Mouse (Mus musculus) megakaryocyte progenitor cell, adult 5-6 weeks (primary cell): Measurements from ENCODE around the gene Gpsm2. TPM values are rescaled to one million over a fixed set of nuclear protein-coding genes. Genes with fewer than 3 reads are reported as not detected.
A peak's percentile ranks its signal among the peaks of the same experiment; 100 is the strongest.

Experiments
- ATAC-seq: replicated peaks from 2 replicates; pipeline ENCODE4 v1.8.0; 2016; ENCODE audit warnings: mild to moderate bottlenecking, moderate TSS enrichment, inconsistent platforms; ENCODE audit not compliant: poor library complexity
- total RNA-seq, 2 experiments: library from RNA; stranded (forward) in 1 of 2; stranded (reverse) in 1 of 2; fragments of 157-497, 149-512 nt in 1 of 2; fragments of 200-1000 nt in 1 of 2; gene quantifications; 2 replicates each; pipeline versions ENCODE4 v1.2.3 to v1.2.4; 2015 to 2017

The Gpsm2 gene
- total RNA-seq (2015) (7.2 and 11.1 TPM in 2 replicates), total RNA-seq (2017) (11.7 and 16.3 TPM in 2 replicates)

GRCm38 (mm10) chr3:108722036-108722872 lies at the start of gene Gpsm2:
TSS of gene Gpsm2 (minus strand) at chr3:108722309.
- ATAC-seq: peak; percentile 90

GRCm38 (mm10) chr3:108770725-108771368 lies 48.7 kb upstream of the Gpsm2 start:
- peak; percentile 89 for ATAC-seq

DNA sequence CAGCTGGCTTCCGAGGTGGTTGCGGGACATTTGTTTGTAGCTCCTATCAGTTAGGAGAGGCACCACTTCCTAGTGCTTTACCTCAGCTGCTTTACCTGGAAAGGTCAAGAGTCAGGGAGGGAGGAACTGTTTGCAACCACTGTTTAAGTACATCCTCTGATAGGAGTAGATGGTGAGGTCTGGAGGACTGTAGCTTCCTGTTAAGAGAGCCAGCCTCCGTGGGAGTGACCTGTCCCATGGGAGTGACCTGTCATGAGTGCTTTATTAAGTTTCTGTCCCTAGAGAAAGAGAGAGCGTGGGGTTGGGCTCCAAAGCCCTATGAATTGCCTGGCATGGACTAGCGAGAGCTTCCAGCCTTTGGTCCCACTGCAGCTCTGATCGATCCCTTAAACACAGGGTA lies 47.4 kb upstream of the Gpsm2 start:
- no peak for ATAC-seq

DNA sequence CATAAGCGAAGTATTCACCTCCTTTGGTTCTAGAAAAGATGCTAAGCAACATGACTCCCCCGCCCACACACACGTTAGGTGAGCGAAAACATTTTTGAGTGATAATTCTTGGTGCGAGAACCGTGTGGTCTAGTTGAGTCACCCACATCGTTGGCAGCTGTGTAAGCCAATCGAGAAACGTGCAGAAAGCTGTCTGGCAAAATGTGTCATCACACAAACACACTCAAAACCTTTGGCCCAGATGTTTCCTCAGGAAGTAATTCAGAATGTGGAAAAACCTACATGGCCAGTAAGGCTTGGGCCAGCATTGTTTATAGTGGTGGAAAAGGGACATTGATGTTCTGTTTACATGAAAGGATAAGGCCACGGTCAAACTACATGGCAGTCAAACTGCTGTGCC lies 45.3 kb upstream of the Gpsm2 start:
- peak; percentile 48 for ATAC-seq

GRCm38 (mm10) chr3:108766943-108767342 lies 44.8 kb upstream of the Gpsm2 start:
- ATAC-seq: no peak

DNA sequence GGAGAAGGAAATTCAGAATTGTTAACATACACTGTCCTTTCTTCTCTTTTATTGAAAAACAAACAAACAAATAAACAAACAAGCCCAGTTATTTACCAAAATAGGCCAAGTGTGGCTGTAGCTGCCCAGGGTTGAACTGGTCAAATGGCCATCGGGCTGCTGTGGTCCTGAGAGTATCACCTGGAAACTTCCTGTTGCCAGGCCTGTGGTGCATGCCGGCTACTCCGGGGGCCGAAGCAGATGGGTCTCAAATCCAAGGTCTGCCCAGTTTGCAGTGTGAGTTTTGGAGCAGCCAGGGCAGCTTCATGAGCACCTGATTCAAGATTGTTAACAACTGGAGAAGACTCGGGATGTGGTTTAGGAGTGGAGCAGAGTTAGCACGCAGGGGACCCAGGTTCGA lies 43.4 kb upstream of the Gpsm2 start:
- no peak for ATAC-seq

GRCm38 (mm10) chr3:108764976-108765375 lies 42.9 kb upstream of the Gpsm2 start:
- no peak for ATAC-seq

GRCm38 (mm10) chr3:108763691-108764090 lies 41.6 kb upstream of the Gpsm2 start:
- no peak for ATAC-seq

DNA sequence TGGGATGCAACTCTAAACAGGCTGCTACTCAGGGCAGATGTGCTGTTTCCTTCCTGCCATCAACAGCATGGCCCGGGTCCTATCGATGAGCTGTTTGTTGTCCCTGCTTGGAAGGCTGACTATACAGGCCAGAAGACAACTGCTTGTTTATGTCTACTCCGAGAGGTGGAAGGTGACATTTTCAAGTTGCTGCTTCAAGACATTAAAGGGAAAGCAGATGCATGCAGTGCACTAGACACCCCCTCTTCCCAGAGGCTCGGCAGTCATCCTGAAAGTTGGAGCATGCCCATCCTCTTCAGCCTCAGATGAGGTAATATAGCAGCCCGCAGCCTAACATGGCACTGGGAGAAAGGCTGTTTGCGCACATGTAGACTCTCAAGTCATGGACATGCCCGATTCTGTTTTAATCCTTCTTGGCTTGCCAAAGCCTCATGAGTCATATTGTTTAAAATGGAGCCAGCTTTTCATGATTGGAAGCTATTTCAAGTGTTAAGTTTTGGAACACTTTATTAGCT lies 40.5 kb upstream of the Gpsm2 start:
- no peak for ATAC-seq

GRCm38 (mm10) chr3:108759566-108760420 lies 37.7 kb upstream of the Gpsm2 start:
- no peak for ATAC-seq

DNA sequence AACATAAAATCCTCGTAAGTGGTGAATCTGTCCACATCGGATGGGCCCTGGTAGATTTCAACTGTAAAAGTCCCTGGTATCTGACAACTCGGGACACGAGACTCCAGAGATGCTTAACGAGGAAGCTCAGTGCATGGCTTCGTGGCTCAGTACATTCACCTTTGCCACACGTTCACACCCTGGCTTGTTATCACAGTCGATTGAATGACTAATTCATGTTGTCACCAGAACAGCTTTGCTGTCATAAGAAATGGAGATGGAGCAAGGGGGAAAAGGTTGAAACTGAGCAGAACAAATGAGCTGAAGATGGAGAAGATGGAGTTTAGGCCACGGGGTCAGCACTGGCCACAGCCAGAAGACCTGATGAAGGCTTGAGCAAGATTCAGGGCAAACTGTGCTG lies 35.5 kb upstream of the Gpsm2 start:
- ATAC-seq: no peak

DNA sequence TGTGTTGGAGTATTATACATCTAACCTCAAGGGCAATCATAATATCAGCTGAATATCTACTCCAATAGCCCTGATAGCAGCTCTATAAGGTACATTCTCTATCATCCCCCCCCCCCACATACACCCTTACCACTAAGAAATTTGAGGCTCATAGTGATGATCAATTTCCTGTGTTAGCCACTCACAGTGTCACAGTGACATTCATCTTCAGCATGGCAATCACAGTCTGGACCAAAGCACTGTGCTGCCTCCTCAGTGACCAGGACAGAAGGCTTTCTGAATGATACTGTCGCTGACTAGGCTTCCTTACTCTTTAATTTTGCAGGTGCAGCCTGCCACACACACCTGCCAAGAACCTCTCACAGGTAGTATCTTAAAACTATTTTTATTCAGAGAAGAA lies 34.0 kb upstream of the Gpsm2 start:
- no peak for ATAC-seq

DNA sequence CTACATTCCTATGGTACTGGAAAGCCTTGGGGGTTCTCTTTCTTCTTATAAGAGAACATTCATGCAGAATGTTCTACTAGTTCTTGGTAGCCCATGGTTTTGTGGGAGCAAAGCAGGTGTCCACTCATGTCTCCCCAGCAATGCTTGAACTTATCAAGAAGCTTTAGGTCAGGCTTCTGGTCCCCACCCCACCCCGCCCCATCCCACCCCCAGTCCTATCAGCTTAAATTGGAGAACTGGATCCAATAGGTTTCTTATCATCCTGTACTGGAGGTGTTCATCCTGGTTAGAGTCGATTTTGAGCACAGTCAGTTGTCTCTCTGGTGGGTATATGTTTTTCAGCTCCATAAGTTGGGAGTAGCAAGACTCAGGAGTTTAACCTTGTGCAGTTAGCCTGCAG lies 33.4 kb upstream of the Gpsm2 start:
- no peak for ATAC-seq

DNA sequence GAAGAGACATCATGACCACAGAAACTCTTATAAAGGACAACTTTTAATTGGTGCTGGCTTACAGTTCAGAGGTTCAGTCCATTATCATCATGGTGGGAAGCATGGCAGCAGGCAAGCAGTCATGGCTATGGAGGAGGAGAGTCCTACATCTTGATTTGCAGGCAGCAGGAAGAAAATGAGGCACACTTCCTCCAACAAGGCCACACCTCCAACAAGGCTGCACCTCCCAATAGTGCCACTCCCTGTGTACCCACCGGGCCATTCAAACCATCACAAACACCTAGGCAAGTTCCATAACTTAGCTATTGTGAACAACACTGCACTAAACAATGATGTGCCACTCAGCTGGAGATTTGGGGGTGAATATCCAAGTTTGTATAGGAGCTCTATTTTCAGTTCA lies 32.4 kb upstream of the Gpsm2 start:
- ATAC-seq: no peak

- ATAC-seq: peak; percentile 80
Measured at GRCm38 (mm10) chr3:108751691-108752090, 29.6 kb upstream of the Gpsm2 start.

GRCm38 (mm10) chr3:108751061-108751460 lies 29.0 kb upstream of the Gpsm2 start:
- peak; percentile 81 for ATAC-seq

DNA sequence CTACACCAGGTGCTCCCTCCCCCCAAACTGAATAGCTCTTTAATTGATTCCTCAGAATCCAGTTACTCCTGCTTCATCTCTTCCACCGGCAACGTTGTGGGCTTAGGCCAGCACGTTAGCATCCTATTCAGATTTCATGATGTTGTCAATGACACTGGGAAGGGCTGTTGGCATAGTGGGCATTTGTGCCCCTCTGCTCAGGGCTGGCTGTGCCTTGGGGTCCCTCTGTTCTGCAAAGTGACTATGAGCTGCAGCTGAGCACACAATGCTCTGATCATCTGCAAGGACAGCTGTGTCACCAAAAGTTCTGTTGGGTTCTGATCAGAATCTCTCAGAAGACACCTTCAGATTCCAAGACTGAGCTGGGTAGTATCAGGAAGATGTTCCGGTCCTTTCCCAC lies 22.0 kb upstream of the Gpsm2 start:
- no peak for ATAC-seq

DNA sequence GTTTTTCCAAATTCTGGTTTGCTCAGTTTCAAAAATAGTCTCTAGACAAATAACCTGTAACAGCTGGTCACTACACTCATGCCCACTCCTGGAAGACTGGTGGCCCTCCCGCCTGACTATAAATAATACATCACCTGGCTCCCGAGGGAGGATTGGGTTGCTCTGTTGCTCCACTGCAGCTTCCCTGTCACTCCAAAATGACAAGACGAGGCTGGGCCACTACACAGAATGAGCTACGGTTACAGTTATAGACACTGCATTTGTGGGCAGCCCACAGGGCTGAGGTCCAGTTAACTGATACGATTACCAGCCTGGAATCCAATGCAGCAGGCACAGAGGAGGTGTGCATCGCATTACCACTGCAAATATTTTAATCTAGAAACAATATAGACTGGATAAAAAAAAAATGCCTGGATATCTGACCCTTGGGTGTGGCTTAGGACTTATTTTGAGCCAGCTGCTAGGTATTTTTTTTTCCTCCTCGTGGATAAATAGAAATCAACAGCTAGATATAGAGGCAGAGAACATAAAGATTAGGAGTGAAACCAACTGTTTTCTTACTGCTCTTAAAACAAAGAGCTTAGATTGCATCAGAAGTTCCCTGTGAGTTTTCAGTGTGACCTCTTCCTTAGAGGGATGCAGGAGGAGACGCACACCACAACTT lies 17.1 kb upstream of the Gpsm2 start, which contains the start of gene Aknad1:
Aknad1 (plus strand) TSS at position 614 of the 664 bp plus-strand sequence.
- no peak for ATAC-seq

- ATAC-seq: peak; percentile 89
Measured at GRCm38 (mm10) chr3:108737761-108738160, 15.7 kb upstream of the Gpsm2 start.

DNA sequence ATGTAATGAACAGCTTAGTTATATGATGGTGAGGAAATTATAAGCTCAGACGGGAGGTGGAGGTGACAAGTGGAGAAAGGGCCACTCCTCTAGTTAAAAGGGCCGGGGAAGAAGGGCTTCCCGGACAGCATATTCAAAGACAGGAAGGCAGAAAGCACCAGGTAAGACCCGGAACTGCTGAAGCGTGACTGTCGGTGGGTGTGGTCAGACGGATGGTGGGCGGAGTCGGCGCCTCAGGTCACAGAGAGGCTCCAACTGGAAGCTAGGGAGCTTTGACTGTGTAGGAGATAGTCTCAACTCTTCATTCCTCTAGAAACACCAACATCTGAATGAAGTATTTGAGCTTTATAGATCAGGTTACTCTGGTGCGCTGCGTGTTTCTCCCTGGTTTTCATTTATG lies 8.2 kb upstream of the Gpsm2 start:
- peak; percentile 53; the same call in 1 of the 2 replicates for ATAC-seq

DNA sequence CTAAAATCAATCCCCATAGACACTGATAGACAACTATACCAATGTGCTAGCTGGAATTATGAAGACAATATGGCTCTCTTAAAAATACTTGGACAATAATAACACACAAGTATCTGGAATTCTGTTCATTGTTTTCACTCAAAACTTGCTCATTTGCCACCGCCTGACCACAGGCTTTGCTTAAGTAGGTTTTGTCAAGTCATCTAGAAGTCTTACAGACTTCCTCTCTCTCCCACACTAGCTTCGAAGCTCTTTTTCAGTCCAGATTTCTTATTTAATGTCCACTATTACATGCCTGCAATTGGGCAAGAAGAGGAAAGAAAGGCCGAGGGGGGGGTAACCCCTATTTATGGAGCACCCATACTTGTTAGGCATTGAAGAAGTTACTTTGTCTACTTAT lies 5.7 kb upstream of the Gpsm2 start:
- peak; percentile 60 for ATAC-seq
